Mouse (Mus musculus) inflammation-experienced regulatory T-cells (primary cell): ENCODE data around the gene Ankrd55. TPM values are rescaled to one million over a fixed set of nuclear protein-coding genes. Genes with fewer than 3 reads are reported as not detected.

Source experiments
- polyA plus RNA-seq, 2 experiments: library from polyadenylated mRNA; unstranded; fragments of 100-300 nt; shearing (Covaris generic); gene quantifications; one replicate each; pipeline ENCODE4 v1.2.1; 2017

Gene Ankrd55
- 1 to 10 TPM; 5.2 to 9.7 TPM for polyA plus RNA-seq

DNA sequence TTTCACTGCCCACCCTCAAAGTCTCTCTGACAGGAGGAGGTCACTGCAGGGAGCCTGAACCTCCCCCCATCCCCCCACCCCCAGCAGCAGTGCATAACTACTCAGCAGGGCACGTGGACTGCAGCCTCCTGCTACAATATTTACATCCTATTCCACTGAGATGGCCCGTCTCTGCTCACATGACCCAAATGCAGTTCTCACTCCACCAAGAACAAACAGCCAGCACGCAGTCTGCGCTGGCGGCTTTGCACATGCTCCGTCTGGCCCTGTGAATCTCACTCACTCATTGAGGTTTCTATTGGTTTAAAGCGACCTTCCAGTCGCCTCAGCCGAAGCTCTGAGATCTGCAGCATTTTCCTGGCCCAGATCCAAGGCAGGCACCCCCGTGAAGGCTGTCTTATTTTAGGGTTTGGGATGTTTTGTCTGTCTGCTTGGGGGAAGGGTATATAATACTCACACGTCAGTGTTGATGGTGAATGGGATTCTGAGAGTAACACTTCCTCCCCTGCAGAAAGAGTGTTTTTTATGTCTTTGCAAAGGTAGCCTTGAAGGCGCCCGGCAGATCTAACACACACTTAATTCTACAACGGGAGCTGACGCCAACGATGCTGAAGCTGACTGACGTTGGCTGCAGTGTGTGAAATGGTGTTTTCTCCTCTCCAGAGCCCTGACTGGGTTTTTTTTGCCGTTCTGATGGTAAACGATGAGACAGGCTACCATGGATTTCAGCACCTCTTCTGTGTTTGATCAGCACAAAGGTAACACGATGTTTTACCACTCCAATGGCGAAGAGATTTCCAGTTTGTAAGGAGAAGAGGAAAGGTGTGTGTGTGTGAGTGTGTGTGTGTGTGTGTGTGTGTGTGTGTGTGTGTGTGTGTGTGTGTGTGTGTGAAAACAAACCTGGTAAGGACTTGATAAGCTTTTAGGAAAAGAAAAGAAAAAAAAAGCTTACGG, at the start of gene Ankrd55:
TSS of gene Ankrd55 (plus strand) at position 227 of the 954 bp plus-strand sequence.

Other genes with a start within 250 kb of the Ankrd55 start
- gene Il6st, start 175.6 kb downstream of the Ankrd55 start, polyA plus RNA-seq = 100 to 1,000 TPM; 110 to 156 TPM